Mouse (Mus musculus): ENCODE results near the gene Abt1. TPM values are rescaled to one million over a fixed set of nuclear protein-coding genes. Genes with fewer than 3 reads are reported as not detected.

Gene Abt1
- polyA plus RNA-seq, 2 experiments: 9.9 to 12.2 TPM

DNA sequence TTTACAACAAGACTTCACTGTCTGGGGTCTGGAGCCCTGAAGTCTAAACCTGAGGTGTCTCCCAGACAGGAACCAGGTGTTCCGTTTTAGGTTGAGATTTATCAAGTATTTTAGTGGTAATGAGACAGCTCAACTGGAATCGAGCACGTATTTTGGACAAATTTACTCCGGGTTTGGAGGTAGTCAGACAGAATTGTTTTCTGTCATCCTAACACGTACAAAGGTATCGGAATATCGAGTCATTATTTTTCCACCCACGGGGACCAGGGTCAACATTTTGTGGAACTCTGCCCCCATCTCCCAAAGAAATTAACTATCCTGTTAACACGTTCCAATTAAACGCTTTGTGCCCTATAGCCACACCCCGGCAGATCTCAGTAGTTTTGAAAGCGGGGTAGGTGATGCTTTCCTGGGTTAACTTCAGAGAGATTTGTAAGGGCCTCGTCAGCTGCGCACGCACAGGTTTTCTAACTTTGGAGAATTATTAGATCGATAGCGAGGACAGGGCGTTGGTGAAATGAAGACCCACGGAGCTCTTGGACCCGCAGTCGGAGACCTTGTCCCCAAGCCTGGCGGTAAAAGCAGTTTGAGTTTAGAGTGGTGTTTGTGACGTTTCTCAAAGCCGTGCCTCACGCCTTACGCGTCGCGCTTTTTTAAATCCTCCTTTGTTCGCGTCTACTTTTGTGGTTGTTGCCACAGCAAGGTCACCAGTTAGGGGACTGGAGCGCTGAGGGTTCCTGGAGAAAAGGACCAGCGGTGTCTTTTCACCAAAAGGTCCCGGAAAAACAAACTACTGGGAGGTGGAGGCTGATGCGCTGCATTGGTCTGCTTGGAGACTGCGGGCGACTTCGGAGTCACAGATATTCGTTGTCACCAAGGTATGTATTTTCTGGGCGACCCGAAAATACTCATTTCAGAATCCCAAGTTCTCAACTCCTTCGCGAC is 28.1 kb downstream of the Abt1 start:
- 2% methylated on average over 43 of the region's 43 CpGs for WGBS
- H3K4me2 ChIP-seq (replicated peaks; ENCODE audit: low read depth, low read length, severe bottlenecking): peak overlapping the region; percentile 51
- H3K9ac ChIP-seq (ENCODE audit: low read depth, low read length, severe bottlenecking): peak overlapping the region; percentile 1; the same call in 1 of the 2 replicates
- DNase-seq (ENCODE audit: low spot score) (no peak), ATAC-seq (ENCODE audit: low FRiP score, low read depth) (no peak)
- peaks cover 27% of the 10 kb centered on the region for H3K27me3 ChIP-seq (ENCODE audit: control insufficient read depth, insufficient read depth, low read length)
- H3K27ac ChIP-seq (replicated peaks; ENCODE audit: low read depth, low read length): no peak overlapping the region
- no peaks in the 10 kb centered on the region for H3K9me3 ChIP-seq (ENCODE audit: control insufficient read depth, low read length)
- H3K4me3 ChIP-seq (replicated peaks; ENCODE audit: low read length): peak overlapping the region; percentile 38
- no peaks in the 10 kb centered on the region; the same call in none of the 2 replicates for H3K4me1 ChIP-seq (ENCODE audit: control insufficient read depth, insufficient read depth, low read length)
- no peaks in the 10 kb centered on the region for H3K36me3 ChIP-seq (ENCODE audit: control insufficient read depth, insufficient read depth, low read length)
- TF ChIP-seq POLR2A (IDR thresholded peaks at IDR 0.05; ENCODE audit: borderline replicate concordance, extremely low read depth, insufficient read depth, insufficient read length): no peak

DNA sequence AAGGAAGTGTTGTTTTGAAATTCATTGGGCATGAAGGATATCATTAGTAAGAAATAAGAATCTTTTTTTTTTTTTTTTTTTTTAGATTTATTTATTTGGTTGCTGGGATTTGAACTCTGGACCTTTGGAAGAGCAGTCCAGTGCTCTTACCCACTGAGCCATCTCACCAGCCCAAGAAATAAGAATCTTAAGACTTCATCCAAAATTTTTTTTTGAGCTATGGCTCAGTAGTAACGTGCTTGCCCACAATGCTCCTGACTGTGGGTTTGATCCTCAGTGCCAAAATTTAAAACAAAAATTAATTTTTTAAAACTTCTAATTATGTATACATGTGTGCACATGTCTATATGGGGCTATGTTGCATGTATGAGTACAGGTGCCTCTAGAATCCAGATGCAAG is 36.1 kb downstream of the Abt1 start:
- DNase-seq (ENCODE audit: low spot score) (no peak), ATAC-seq (ENCODE audit: low FRiP score, low read depth) (no peak)
- H3K9me3 ChIP-seq (ENCODE audit: control insufficient read depth, low read length): no peaks in the 10 kb centered on the region
- no peak overlapping the region for H3K9ac ChIP-seq (ENCODE audit: low read depth, low read length, severe bottlenecking)
- no peak for TF ChIP-seq POLR2A (IDR thresholded peaks at IDR 0.05; ENCODE audit: borderline replicate concordance, extremely low read depth, insufficient read depth, insufficient read length)
- H3K4me3 ChIP-seq (replicated peaks; ENCODE audit: low read length): no peak overlapping the region
- 80% methylated on average over 1 of the region's 1 CpGs for WGBS
- H3K27ac ChIP-seq (replicated peaks; ENCODE audit: low read depth, low read length): no peak overlapping the region
- no peak overlapping the region for H3K4me2 ChIP-seq (replicated peaks; ENCODE audit: low read depth, low read length, severe bottlenecking)
- no peaks in the 10 kb centered on the region for H3K36me3 ChIP-seq (ENCODE audit: control insufficient read depth, insufficient read depth, low read length)
- no peaks in the 10 kb centered on the region for H3K27me3 ChIP-seq (ENCODE audit: control insufficient read depth, insufficient read depth, low read length)
- no peaks in the 10 kb centered on the region for H3K4me1 ChIP-seq (ENCODE audit: control insufficient read depth, insufficient read depth, low read length)

GRCm38 (mm10) chr13:23383127-23383526 is 40.5 kb downstream of the Abt1 start:
- Histone ChIP-seq H3K4me3 (replicated peaks; ENCODE audit: low read length) (no peak overlapping the region), H3K27ac (replicated peaks; ENCODE audit: low read depth, low read length) (no peak overlapping the region), H3K9ac (ENCODE audit: low read depth, low read length, severe bottlenecking) (no peak overlapping the region), H3K9me3 (ENCODE audit: control insufficient read depth, low read length) (no peaks in the 10 kb centered on the region), H3K4me2 (replicated peaks; ENCODE audit: low read depth, low read length, severe bottlenecking) (no peak overlapping the region), H3K36me3 (ENCODE audit: control insufficient read depth, insufficient read depth, low read length) (no peaks in the 10 kb centered on the region), H3K27me3 (ENCODE audit: control insufficient read depth, insufficient read depth, low read length) (no peaks in the 10 kb centered on the region), H3K4me1 (ENCODE audit: control insufficient read depth, insufficient read depth, low read length) (no peaks in the 10 kb centered on the region)
- DNase-seq (ENCODE audit: low spot score): no peak
- ATAC-seq (ENCODE audit: low FRiP score, low read depth): no peak
- TF ChIP-seq POLR2A (IDR thresholded peaks at IDR 0.05; ENCODE audit: borderline replicate concordance, extremely low read depth, insufficient read depth, insufficient read length): no peak
- 57% methylated on average over 1 of the region's 1 CpGs for WGBS

GRCm38 (mm10) chr13:23372433-23372832 is 51.2 kb downstream of the Abt1 start:
- ATAC-seq (ENCODE audit: low FRiP score, low read depth): no peak
- DNase-seq (ENCODE audit: low spot score): no peak
- H3K36me3 ChIP-seq (ENCODE audit: control insufficient read depth, insufficient read depth, low read length): no peaks in the 10 kb centered on the region

DNA sequence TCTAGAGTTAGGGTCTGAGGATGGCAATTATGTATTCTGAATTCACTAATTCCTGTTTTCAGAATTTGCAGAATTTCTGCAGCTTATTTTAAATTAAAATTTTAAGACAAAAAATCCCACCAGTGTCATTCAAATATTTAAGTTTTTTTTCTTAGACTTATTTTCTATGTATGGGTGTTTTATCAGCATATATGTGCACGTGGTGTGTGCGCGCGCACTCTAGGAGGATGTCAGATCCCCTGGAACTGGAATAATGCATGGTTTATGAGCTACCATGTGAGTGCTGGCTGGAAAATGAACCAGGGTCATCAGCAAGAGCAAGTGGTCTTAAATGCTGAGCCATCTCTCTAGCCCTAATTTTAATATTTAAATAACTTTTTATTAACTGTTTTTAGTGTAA is 53.6 kb downstream of the Abt1 start:
- DNase-seq (ENCODE audit: low spot score) (no peak), ATAC-seq (ENCODE audit: low FRiP score, low read depth) (no peak)
- Histone ChIP-seq H3K27ac (replicated peaks; ENCODE audit: low read depth, low read length) (no peak overlapping the region), H3K36me3 (ENCODE audit: control insufficient read depth, insufficient read depth, low read length) (peaks cover 9% of the 10 kb centered on the region; the same call in 1 of the 2 replicates), H3K4me1 (ENCODE audit: control insufficient read depth, insufficient read depth, low read length) (peaks cover 14% of the 10 kb centered on the region), H3K4me2 (replicated peaks; ENCODE audit: low read depth, low read length, severe bottlenecking) (peak overlapping the region; percentile 52), H3K9ac (ENCODE audit: low read depth, low read length, severe bottlenecking) (no peak overlapping the region), H3K27me3 (ENCODE audit: control insufficient read depth, insufficient read depth, low read length) (no peaks in the 10 kb centered on the region), H3K9me3 (ENCODE audit: control insufficient read depth, low read length) (no peaks in the 10 kb centered on the region), H3K4me3 (replicated peaks; ENCODE audit: low read length) (peak overlapping the region; percentile 81)
- WGBS: 87% methylated on average over 4 of the region's 4 CpGs
- no peak for TF ChIP-seq POLR2A (IDR thresholded peaks at IDR 0.05; ENCODE audit: borderline replicate concordance, extremely low read depth, insufficient read depth, insufficient read length)

More at GRCm38 (mm10) chr13:23372433-23372832, 51.2 kb downstream of the Abt1 start:
- Histone ChIP-seq H3K4me1 (ENCODE audit: control insufficient read depth, insufficient read depth, low read length) (peaks cover 5% of the 10 kb centered on the region), H3K9me3 (ENCODE audit: control insufficient read depth, low read length) (no peaks in the 10 kb centered on the region), H3K4me2 (replicated peaks; ENCODE audit: low read depth, low read length, severe bottlenecking) (no peak overlapping the region), H3K9ac (ENCODE audit: low read depth, low read length, severe bottlenecking) (no peak overlapping the region), H3K4me3 (replicated peaks; ENCODE audit: low read length) (no peak overlapping the region), H3K27ac (replicated peaks; ENCODE audit: low read depth, low read length) (no peak overlapping the region), H3K27me3 (ENCODE audit: control insufficient read depth, insufficient read depth, low read length) (no peaks in the 10 kb centered on the region)
- WGBS: 71% methylated on average over 1 of the region's 1 CpGs
- TF ChIP-seq POLR2A (IDR thresholded peaks at IDR 0.05; ENCODE audit: borderline replicate concordance, extremely low read depth, insufficient read depth, insufficient read length): no peak
